Mouse (Mus musculus) small intestine, adult 2 months (tissue): ENCODE data around the gene Lss.

Source experiments
- CTCF ChIP-seq: fragments of 200-500 bp; IDR thresholded peaks from 2 replicates; pipeline ENCODE4 v1.5.1; 2012; ENCODE audit warnings: low read depth, mild to moderate bottlenecking, control low read depth, inconsistent platforms, low read length, moderate library complexity, mixed read lengths; ENCODE audit not compliant: insufficient replicate concordance, insufficient read length; ENCODE audit errors: extremely low read depth
- POLR2A ChIP-seq: fragments of 200-500 bp; IDR thresholded peaks from 2 replicates; pipeline ENCODE4 v1.6.1; 2012; ENCODE audit warnings: low read depth, mild to moderate bottlenecking, control low read depth, inconsistent platforms, low read length, moderate library complexity

- TF ChIP-seq CTCF (no peak), POLR2A (no peak)
Observed at GRCm38 (mm10) chr10:76576920-76577319, 45.5 kb downstream of the Lss start.
